Mouse (Mus musculus): Measurements from ENCODE around the gene Pappa2.

Pappa2 gene

GRCm38 (mm10) chr1:158894441-158894840 lies 85.8 kb downstream of the Pappa2 start:
- DNase-seq, result no peak

GRCm38 (mm10) chr1:158875487-158875886 lies 104.8 kb downstream of the Pappa2 start:
- no peak for DNase-seq

GRCm38 (mm10) chr1:158874552-158875077 lies 105.7 kb downstream of the Pappa2 start:
- no peak for DNase-seq

- no peak for DNase-seq
Measured at GRCm38 (mm10) chr1:158873631-158874030, 106.7 kb downstream of the Pappa2 start.

GRCm38 (mm10) chr1:158871401-158871800 lies 108.9 kb downstream of the Pappa2 start:
- DNase-seq, result no peak

- DNase-seq, result no peak
Measured at GRCm38 (mm10) chr1:158860190-158860589, 120.1 kb downstream of the Pappa2 start.

GRCm38 (mm10) chr1:158853936-158854882 lies 126.1 kb downstream of the Pappa2 start:
- no peak for DNase-seq

GRCm38 (mm10) chr1:158852836-158853567 lies 127.3 kb downstream of the Pappa2 start:
- no peak for DNase-seq

- no peak for DNase-seq
Measured at GRCm38 (mm10) chr1:158850459-158850858, 129.8 kb downstream of the Pappa2 start.

GRCm38 (mm10) chr1:158844604-158845003 lies 135.7 kb downstream of the Pappa2 start:
- DNase-seq, result peak; percentile 5

- no peak for DNase-seq
Measured at GRCm38 (mm10) chr1:158837151-158837550, 143.1 kb downstream of the Pappa2 start.

GRCm38 (mm10) chr1:158830152-158830551 lies 150.1 kb downstream of the Pappa2 start:
- DNase-seq, result no peak

- no peak for DNase-seq
Measured at GRCm38 (mm10) chr1:158827931-158828330, 152.4 kb downstream of the Pappa2 start.

GRCm38 (mm10) chr1:158819676-158820075 lies 160.6 kb downstream of the Pappa2 start:
- no peak for DNase-seq

- no peak for DNase-seq
Measured at GRCm38 (mm10) chr1:158816479-158816878, 163.8 kb downstream of the Pappa2 start.

- no peak for DNase-seq
Measured at GRCm38 (mm10) chr1:158811887-158812286, 168.4 kb downstream of the Pappa2 start.

GRCm38 (mm10) chr1:158775486-158775885 lies 204.8 kb downstream of the Pappa2 start:
- no peak for DNase-seq

- DNase-seq, result no peak
Measured at GRCm38 (mm10) chr1:158773102-158773501, 207.2 kb downstream of the Pappa2 start.

- DNase-seq, result no peak
Measured at GRCm38 (mm10) chr1:158770756-158771155, 209.5 kb downstream of the Pappa2 start.

- DNase-seq, result no peak
Measured at GRCm38 (mm10) chr1:158770036-158770655, 210.1 kb downstream of the Pappa2 start.

- DNase-seq, result no peak
Measured at GRCm38 (mm10) chr1:158765842-158766241, 214.4 kb downstream of the Pappa2 start.

GRCm38 (mm10) chr1:158764727-158765126 lies 215.6 kb downstream of the Pappa2 start:
- no peak for DNase-seq

- no peak for DNase-seq
Measured at GRCm38 (mm10) chr1:158764211-158764610, 216.1 kb downstream of the Pappa2 start.

All from lung, postnatal 14 days (tissue).